Mouse (Mus musculus): Measurements from ENCODE around the gene Hunk.

- TF ChIP-seq CTCF (IDR thresholded peaks at IDR 0.05; ENCODE audit: extremely low read depth, insufficient read depth, low read length) (no peak), POLR2A (IDR thresholded peaks at IDR 0.05; ENCODE audit: extremely low read depth, insufficient read depth, low read length) (no peak)
These were observed 115.0 kb downstream of the Hunk start for GRCm38 (mm10) chr16:90500809-90501208.

Data from cortical plate, adult 2 months (tissue).